Mouse (Mus musculus) left cerebral cortex, postnatal 10 days (tissue): ENCODE data around the gene Wfs1. TPM values are rescaled to one million over a fixed set of nuclear protein-coding genes. Genes with fewer than 3 reads are reported as not detected.
"Not testable (repeated sequence)": the region's sequence is repeated elsewhere in the genome, so short reads cannot be mapped to it uniquely, and the experiment has no call there.

Experiments used
- DNase-seq, 2 experiments: peaks; one replicate each; pipeline ENCODE4 v3.0.0; 2021 to 2022; ENCODE audit warnings: low spot score in 2 of 2, mixed read lengths in 1 of 2; ENCODE audit errors: extremely low spot score in 1 of 2
- intact Hi-C: fragments of 180-260 bp; cut with DNase I; formaldehyde crosslinking; loops from one replicate; pipeline ENCODE4 v1.15.1; 2025
- total RNA-seq, 2 experiments: library from RNA; stranded (reverse); gene quantifications; 2 replicates each; pipeline ENCODE4 v1.2.3; 2021

The Wfs1 gene
- total RNA-seq, 2 experiments from 2014 or later = 81.9 to 85.0 TPM

DNA sequence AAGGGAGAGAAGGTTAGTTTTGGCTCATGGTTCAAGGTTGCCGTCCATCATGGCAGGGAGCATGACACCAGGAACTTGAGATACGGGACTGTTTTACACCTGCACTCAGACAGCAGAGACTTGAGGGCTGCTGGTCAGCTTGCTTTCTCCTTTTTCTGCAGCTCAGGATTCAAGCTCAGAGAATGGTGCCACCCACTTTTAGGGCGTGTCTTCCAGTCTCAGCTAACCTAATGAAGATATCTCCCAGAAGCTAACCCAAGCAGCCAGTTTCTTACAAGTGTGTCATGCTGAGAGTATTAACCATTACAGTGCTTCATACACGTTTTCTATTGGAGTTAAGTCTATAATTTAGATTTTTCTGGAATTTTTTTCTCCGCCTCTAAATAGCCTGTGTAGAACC, 44.5 kb downstream of the Wfs1 start:
- DNase-seq = no peak
- intact Hi-C loops = no loop called here

DNA sequence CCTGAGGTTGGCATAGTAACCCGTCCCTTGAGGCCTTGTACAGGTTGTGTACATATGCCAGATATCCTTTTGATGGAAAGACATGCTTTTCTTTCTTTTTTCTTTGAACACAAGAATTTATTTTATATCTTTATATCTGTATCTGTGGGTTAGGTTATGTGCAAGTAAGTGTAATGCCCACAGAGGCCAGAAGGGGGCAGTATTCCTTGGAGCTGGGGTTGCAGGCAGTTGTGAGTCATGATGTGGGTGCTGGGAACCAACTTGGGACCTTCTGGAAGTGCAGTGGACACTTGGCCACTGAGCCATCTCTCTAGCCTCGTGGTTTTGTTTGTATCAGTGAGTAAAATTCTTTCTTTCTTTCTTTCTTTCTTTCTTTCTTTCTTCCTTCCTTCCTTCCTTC, 46.6 kb downstream of the Wfs1 start:
- intact Hi-C loops = no loop called here
- DNase-seq = no peak

DNA sequence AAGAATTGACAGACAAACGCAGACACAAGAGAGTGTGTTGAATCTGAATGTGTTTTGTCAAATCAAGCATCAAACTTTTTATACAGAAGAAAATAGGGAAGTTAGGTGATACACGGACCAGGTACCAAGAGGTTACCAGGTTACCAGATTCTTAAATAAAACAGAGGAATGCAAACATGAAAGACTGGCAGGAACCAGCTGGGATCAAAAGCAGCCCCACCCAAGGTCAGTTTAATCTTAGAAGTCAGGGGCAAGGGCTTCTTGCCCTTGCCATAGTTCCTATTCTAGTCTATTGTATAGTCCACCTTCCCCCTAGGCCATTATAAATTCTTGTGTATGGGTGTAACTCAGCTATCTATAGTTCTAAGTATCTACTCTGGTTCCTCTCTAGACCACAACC, 50.0 kb downstream of the Wfs1 start:
- DNase-seq, intact Hi-C loops: not testable (repeated sequence)

DNA sequence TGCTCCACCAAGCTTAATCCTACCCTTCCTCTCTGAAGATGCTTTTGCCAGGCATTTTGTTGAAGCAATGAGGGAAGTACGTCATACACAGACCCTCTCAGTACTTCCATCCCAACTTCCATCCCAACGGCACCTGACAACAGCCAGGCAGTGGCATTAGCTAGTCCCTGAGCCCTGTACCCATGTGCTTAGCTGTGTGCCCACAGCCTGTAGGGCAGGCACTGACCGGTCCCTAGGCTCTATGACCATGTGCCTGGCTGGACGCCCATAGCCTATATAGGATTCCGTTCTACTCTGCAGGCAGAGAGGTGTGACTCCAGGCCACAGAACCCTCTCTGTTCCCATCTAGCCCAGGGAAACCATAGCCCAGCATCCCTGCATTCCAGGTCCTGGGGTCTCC, 51.0 kb downstream of the Wfs1 start:
- intact Hi-C loops = no loop called here
- no peak for DNase-seq

DNA sequence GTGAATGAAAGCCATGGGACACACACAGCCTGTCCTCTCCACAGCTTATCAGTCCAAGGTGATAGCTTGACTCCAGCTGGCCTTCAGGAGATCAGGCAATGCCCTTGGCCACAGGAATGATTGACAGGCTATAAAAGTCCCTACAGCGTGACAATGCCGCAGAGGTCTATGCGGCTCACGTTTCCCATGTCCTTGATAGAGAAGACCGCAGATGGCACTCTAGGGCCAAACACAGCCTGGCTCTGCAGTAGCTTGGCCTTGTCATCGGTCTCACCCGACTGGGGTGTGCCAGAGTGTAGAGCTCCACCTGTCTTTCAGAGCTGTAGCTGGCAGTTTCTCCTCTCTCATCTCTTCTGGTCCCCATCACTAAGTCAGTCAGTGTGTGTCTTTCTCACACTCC, 52.5 kb downstream of the Wfs1 start:
- DNase-seq = no peak
- intact Hi-C loops = no loop called here

DNA sequence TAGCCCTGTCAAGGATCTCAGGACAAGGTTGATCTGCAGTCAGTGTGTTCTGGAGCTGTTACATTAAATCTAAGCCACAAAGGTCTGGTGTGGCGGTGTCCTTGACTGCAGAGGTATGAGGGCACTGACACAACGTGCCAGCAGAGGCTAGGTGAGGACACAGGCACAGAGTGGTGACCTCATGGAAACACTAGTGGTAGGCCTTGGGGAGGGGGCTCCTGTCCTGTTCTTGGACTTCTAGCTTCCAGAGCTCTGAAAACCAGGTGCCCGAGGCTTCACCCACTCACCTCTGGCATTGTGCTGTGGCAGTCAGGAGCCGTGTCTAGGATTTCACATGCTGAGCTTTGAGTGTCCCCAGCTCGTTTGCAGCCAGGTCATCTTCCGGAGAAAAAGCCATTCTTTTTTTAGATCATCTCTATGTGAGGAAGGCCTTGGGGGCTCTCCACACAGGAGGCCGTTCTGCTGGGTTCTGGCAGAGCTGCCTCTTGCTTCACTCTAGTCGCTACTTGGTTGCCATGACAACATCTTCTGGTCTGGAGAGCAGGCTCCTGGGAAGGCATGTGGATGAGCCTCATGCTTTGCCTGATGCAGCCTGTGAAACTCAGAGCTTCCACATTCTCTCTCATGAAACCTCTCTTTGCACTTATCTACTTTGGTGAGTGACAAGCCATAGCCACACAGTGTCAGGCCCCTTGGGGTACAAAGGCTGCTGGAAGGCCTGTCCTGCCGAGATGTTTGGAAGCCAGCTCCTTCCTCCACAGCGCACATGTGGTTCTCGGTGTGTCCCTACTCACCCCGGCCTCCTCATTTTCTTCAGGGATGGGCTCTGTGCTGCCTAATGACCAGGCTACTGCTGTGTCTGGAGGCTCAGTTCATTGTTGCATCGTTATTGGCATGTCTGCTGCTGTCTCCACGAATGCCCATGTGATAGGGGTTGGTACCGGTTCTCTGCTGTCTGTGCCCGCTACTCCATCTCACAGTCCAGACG, 53.2 kb downstream of the Wfs1 start:
- intact Hi-C loops = no loop called here
- DNase-seq = peak; percentile 56 to 72

DNA sequence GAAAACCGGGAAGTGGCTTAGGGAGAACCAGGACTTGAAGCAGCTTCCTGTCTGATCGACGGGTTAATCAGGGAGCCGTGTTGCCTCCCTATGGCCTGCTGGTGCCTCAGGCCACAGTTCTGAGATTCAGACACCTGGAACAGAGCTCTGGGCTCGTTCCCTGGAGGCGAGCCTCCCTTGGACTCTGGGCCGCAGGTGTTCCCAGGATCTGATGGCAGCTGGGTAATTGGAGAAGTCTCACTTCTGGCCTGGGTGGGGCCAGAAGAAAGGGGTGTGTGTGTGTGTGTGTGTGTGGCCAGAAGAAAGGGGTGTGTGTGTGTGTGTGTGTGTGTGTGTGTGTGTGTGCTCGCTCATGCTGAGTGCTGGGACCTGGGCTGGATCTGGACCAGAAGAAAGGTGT, 55.6 kb downstream of the Wfs1 start:
- no peak for DNase-seq
- intact Hi-C loops = no loop called here

DNA sequence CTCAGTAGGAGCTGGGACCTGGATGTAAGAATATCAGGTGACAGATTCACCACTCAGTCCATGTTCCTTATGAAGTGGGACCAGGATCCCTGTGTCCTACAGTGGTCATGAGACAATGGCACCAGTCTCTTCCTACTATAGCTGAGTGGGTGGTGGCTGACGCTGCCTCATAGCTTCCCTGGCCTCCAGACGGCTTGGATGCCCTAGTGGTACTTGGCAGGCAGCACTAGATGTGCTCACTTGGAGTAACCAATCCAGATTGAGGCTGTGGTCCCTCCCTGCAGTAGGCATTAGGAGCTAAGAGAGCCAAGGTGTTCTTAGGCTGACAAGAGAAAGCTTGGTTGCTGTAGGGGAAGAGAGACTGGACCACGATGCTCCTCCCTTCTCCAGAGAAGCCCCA, 59.6 kb downstream of the Wfs1 start:
- intact Hi-C loops = loop anchor here (5.0 kb wide), 1 partner anchor 62 kb away; the partner anchor contains the start of gene Ppp2r2c

DNA sequence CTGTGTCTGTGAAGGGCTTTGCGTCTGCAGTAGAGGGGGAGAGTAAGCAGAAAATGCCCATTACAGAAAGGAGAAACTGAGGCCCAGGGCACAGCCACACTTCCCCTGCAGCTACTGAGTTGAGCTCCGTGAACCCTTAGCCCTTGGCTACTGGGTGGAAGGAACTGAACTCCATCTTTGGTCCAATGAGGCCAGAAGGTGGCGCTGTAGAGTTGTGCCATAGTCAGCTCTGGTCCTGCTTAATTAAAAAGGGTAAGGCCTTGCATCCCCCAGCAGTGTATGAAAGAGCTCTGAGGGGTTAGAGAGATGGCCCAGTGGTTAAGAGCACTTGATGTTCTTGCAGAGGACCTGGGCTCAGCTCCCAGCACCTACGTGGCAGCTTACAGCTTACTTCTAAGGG, 60.3 kb downstream of the Wfs1 start:
- intact Hi-C loops = loop anchor here (5.0 kb wide), 1 partner anchor 61 kb away; the partner anchor contains the start of gene Ppp2r2c
- no peak for DNase-seq

More for the DNA sequence above, 59.6 kb downstream of the Wfs1 start:
- no peak for DNase-seq

DNA sequence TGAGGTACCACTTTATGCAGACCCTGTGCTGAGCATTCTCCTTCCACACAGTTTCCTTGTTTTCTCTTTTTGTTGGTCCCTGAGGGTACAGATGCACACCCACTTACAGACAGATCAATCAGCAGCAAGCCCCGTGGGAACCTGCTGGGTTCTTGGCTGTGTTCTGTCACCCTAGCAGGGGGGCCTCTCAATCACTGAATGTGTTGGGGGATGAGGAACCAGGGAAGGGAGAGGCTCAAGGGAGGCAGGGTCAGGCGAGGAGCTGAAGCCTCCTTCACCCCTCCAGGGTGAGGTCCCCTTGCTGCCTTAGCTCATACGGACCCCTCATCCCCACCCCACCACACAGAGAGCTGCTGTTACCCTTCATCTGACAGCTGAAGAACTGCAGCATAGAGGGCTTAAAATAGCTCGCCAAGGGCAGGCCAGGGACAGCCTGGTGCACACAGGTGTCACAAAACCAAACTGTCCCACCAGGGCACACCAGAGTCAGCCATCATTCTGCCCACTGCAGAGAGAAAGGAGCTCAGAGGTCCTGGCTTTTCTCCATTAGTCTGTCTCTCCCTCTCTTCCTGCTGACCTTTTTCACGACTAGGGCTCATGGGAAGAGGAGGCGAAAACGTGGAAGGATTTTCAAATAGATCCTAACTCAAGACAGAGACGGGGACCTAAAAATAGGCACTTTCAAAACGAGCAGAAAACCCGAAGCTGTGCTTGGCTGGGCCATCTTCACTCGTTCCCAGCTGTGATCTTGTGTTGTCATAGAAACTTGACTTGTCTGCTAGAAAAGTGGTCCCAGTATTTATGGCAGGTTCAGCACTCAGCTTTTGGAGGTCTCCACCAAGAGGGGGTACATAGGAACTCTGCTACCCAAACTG, 64.9 kb downstream of the Wfs1 start:
- intact Hi-C loops = loop anchor here (5.0 kb wide), 2 partner anchors 37 to 87 kb away; no protein-coding TSS in a partner anchor
- DNase-seq = peak in 1 of 2 experiments; percentile 68

DNA sequence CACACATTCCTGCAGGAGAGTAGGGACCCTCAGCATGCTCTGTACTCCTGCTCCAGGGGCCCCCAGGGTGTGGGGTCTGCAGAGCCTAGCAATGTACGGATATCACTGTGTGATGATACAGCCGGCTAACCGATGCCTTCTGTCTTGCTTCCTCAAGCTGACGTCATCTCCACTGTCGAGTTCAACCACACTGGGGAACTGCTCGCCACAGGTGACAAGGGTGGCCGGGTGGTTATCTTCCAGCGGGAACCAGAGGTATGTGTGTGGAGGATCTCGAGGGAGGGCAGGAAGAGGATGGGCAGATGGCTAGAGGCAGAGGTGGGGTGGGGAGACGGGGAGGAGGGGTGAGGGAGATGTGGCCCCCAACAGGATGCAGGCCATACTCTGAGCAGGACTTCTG, 66.2 kb downstream of the Wfs1 start:
- intact Hi-C loops = loop anchor here (5.0 kb wide), 2 partner anchors 36 to 86 kb away; no protein-coding TSS in a partner anchor
- DNase-seq = no peak

DNA sequence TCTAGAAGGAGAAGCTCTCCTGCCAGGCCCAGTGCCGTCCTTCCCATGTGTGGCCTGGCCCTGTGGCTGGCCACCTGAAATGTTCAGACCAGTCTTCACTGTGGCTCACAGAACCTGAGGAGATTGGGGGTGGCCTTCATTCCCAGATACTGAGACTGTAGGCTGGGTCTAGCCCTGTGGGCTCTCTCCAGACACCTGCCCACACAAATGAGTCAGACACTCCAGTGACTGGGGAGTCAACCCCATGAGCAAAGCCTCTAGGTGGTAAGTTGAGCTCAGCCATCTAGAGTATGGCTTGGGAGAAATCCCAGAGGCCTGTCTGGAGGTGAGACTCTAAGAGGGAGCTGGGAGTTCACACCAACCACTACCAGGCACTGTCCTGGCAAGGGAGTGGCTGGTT, 67.1 kb downstream of the Wfs1 start:
- intact Hi-C loops = loop anchor here (5.0 kb wide), 2 partner anchors 35 to 85 kb away; no protein-coding TSS in a partner anchor
- no peak for DNase-seq

DNA sequence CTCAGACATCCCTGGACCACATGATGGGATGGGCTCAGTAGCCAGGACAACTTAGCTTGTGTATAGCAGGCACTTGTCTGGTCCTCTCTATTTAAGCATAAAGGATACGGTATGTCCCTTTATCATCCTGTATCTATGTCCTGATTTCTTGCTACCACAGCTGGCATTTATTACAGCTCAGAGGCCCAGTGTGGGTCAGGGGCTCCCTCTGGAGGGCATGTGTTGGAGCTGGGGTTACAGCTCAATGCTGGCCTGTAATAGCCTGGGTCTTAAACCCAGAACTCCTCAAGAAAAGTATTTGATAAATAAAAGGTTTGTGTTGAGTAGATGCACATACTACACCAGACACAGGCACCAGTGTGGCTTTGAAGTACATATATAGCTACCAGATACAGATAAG, 68.9 kb downstream of the Wfs1 start:
- intact Hi-C loops = loop anchor here (5.0 kb wide), 2 partner anchors 33 to 83 kb away; no protein-coding TSS in a partner anchor
- no peak for DNase-seq

DNA sequence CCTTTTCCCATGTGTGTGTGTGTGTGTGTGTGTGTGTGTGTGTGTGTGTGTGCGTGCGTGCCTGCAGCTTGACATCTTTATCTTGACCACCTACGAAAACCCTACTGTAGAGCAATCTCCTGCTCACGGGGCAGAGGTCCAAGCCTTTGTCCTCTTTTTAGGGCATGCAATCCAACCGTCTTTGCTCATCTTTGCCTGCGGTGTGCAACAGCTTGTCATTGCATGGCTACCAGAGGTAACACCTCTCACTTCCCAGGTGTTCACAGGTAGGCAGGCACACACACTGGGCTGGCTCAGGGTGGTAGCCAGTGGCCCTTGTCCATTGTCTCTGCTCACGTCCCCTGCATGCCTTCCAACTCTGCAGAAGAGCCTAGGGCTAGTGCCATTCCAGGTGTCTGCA, 71.0 kb downstream of the Wfs1 start:
- no peak for DNase-seq
- intact Hi-C loops = no loop called here

DNA sequence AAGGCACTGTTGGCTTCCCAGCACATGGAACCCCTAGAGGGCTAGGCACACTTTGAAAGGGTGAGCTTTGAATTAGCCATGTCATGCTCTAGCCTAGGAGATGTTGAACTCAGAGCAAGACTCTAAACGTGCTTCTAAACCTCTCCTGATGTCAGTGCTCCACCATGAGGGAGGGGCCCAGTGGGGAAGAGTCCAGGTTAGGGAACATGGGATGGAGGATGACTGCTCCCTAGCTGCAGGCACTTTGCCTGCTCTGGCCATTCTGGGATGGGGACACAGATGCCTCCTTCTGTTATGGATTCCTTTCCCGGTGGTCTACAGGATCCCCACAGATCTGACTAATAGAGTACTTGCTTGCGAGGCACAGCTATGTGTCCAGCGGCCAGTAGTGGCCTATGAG, 71.8 kb downstream of the Wfs1 start:
- DNase-seq = no peak
- intact Hi-C loops = no loop called here

DNA sequence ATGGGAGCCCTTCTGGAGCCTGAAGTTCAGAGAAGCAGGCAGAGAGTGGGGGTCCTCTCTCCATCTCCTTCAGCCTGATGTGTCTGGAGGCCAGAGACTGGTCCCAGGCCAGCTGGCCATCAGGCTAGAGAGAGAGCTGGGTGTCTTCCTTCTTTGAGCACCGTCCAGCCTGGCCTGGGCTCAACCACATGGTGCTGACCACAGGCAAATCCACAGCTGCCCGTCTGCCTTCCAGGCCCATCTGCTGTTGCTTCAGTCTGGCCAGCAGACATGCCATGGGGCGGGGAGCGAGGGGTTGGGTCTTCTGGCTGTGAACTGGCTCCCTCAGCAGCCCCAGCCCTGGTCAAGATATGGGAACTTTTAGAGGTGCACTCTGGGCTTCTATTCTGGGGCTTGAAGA, 72.4 kb downstream of the Wfs1 start:
- no peak for DNase-seq
- intact Hi-C loops = no loop called here
